Mouse (Mus musculus): Measurements from ENCODE around the gene Sec23a. TPM values are rescaled to one million over a fixed set of nuclear protein-coding genes. Genes with fewer than 3 reads are reported as not detected.

The Sec23a gene
- total RNA-seq, 2 experiments from 2014 or later, result 104 to 108 TPM

Other genes with a start within 250 kb of the Sec23a start
- gene Gemin2, start 1.4 kb upstream of the Sec23a start, total RNA-seq (2021), result 1 to 10 TPM; 8.7 to 8.9 TPM
- gene Trappc6b, start 49.5 kb upstream of the Sec23a start, total RNA-seq (2021), result 100 to 1,000 TPM; 121 to 122 TPM
- 10 to 100 TPM; 45.2 to 60.0 TPM for gene Pnn, start 54.9 kb upstream of the Sec23a start, total RNA-seq (2021)
- gene Mia2, start 83.8 kb upstream of the Sec23a start, total RNA-seq (2021), result 10 to 100 TPM; 40.1 to 46.1 TPM
- 10 to 100 TPM; 65.3 to 66.0 TPM for gene Fbxo33, start 207.7 kb upstream of the Sec23a start, total RNA-seq (2021)

All from left cerebral cortex, postnatal 25 days (tissue).